Mouse (Mus musculus): ENCODE results near the gene Atp6v1g3.

DNA sequence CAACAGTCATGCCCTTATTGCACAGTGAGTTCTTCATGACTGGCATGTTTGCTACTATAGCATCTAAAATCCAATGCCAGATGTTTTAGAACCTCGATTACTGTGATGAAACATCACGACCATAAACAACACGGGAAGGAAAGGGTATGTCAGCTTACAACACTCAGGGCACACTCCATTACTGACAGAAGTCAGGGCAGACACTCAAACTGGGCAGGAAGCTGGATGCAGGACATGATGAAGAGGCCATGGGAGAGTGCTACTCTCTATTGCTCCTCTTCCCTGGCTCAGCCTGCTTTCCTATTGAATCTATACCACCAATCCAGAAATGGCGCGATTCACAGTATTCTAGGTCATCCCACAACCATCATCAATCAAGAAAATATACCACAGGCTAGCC, 28.4 kb downstream of the Atp6v1g3 start:
- TF ChIP-seq CTCF (IDR thresholded peaks at IDR 0.05) (no peak), POLR2A (IDR thresholded peaks at IDR 0.05; ENCODE audit: insufficient read depth, low read depth, low read length) (no peak), EP300 (IDR thresholded peaks at IDR 0.05; ENCODE audit: insufficient read depth, low read depth, low read length) (no peak)
